Mouse (Mus musculus) liver, adult 10 weeks (tissue): ENCODE results near the gene Gspt1. TPM values are rescaled to one million over a fixed set of nuclear protein-coding genes. Genes with fewer than 3 reads are reported as not detected.

Source experiments
- polyA plus RNA-seq: library from polyadenylated mRNA; stranded (reverse); fragments of 350-450 nt; fragmentation: Illumina TruSeq; extraction: RNeasy Lipid Tissue Mini Kit (QIAGEN cat#74804); gene quantifications from one replicate; pipeline ENCODE4 v1.2.3, GENCODE M21; 2014; ENCODE audit warnings: low read depth, low replicate concordance

Gspt1 gene
- 231 TPM for polyA plus RNA-seq

DNA sequence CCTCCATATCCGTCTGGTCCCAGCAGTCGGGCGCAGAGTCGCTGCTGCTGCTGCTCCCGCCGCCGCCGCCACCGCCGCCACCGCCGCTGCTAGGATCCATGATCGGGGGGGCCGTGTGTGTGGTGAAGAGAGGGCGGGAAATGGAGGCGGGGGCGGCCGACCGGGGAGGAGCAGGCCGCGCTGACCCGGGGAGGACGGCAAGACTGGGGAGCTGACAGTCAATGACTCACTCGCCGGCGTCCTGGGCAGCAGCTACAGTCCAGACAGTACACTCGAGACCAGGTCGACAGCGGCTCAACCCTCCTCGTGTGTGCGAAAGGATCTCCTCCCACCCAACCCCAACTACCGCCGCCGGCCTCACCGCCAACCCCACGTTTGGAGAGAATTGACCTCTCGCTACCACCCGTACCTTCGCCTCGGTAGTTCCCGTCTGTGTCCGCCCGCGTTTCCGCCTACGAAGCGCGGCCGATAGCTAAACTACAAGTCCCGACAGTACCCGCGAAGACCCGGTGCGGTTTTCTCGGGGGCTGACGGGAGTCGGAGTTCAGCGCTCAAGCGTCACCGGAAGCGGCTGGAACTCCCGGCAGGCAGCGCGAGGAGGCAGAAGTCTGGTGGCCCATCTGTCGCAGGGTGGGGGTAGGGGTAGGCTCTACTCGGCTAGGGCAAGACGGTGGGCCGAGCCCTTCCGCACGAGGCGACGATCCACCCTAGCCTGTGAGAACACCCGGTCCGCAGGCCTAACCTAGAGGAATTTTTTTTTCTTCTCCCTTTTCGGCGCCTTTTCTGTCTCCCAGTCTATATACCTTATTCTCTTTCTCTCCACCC is at the start of gene Gspt1:
TSS of gene Gspt1 (minus strand) at position 428 of the 825 bp plus-strand sequence.

DNA sequence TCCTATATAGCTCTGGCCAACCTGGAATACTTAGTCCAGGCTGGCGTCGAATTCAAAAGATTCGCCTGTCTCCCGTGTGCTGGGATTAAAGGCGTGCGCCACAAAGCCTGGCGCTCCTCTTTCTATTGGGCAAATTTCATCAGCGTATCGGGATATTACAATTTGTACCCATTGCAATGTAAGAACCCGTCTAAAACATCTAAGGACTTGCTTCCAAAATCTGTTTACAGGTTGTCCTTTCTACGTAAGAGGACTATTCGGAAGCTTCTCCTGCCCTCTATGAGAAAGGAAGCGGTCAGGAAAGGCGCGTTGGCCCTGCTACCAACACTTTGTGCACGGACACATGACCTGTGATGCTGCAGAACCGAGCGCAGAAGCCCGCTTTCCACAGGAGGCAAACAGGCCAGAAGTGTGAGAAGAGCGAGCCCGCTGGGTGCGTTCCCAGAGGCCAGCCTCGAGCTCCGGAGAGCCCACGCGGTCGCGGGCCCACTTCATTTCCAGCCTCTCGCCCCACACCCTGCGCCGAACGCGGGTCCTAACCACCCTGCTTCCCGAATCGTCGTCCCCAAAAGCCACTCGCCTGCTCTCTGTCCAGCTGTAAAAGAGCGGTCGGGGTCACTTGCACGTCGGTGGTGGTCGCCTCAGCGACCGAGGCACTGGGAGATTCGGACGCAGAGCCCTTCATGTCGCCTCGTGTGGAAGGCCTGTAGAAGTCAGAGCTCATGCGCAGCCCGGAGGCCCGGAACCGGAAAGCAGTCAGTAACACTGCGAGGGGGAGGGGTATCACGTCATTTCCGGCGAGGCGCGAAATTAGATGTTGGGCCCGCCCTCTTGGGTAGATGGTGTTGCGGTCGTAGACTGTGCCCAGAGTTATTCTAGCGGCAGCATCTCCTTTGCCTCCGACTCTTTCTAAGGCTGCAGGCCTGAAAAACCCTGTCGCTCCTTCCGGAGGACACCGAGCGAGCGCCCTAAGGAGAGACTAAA is 51.3 kb downstream of the Gspt1 start, which contains the start of gene Rsl1d1:
TSS of gene Rsl1d1 (minus strand) at position 761 of the 984 bp plus-strand sequence.

DNA sequence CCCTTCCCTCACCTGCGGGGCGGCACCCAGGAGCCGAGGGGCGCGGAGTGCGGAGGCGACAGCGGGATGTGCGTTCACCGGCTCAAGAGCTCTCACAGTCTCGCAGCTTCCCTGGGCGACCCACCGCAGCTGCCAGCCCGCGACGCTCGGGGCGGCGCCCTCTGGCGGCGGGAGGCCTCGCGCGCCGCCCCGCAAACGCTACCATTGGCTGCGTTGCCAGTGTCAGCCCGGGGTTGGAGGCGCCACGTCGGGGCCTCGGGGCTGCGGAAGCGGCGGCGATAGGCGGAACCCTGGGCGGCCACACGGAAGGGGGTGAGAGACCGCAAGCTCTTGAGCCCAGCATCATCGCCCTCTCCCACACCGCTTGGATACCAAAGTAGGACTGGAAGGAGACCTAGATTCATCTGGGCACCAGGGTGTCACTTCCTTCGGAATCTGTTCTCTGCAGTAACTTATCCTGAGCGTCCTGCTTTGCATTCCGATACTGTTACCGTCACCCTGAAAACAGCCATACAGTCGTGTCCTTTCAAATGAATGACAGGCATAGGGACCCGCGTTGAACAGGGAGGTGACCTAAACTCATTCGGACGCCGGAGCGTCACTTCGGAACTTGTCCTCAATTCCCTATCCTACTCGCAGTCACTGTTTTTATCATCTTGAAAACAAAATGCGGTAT is 77.8 kb downstream of the Gspt1 start, which contains the start of gene Zc3h7a:
TSS of gene Zc3h7a (minus strand) at position 186 of the 676 bp plus-strand sequence.

Other genes starting within 250 kb of the Gspt1 start
- gene Snn, start 193.4 kb downstream of the Gspt1 start, polyA plus RNA-seq, result 0.85 TPM
- gene Litaf, start 188.2 kb downstream of the Gspt1 start, polyA plus RNA-seq, result 41.6 TPM
- gene Txndc11, start 119.7 kb downstream of the Gspt1 start, polyA plus RNA-seq, result 13.1 TPM
- 102 TPM for gene Zc3h7a, start 77.9 kb downstream of the Gspt1 start, polyA plus RNA-seq
- gene Rsl1d1, start 51.0 kb downstream of the Gspt1 start, polyA plus RNA-seq, result 87.1 TPM
- gene Tnfrsf17, start 59.5 kb upstream of the Gspt1 start, polyA plus RNA-seq, result not detected
- 0.74 TPM for gene Snx29, start 68.6 kb upstream of the Gspt1 start, polyA plus RNA-seq